Mouse (Mus musculus) liver, embryonic 13.5 days (tissue): ENCODE results near the gene Trappc3. TPM values are rescaled to one million over a fixed set of nuclear protein-coding genes. Genes with fewer than 3 reads are reported as not detected.

Experiments used
- ATAC-seq: fragments of 200-750 bp; cut with Nextera tagmentation; 2 replicates; pipeline ENCODE4 v1.8.0; 2017; ENCODE audit warnings: low read depth, mild to moderate bottlenecking, moderate number of reproducible peaks, moderate library complexity
- DNase-seq: peaks from one replicate; pipeline ENCODE4 v3.0.0; 2022
- H3K27ac ChIP-seq: fragments of 300-500 bp; sonication (generic); 2 replicates; pipeline ENCODE4 v1.5.1; 2015; ENCODE audit warnings: moderate library complexity, mild to moderate bottlenecking, inconsistent platforms
- H3K27me3 ChIP-seq: fragments of 300-500 bp; sonication (generic); 2 replicates; pipeline ENCODE4 v1.6.1; 2015; ENCODE audit warnings: mild to moderate bottlenecking, inconsistent platforms
- H3K36me3 ChIP-seq: fragments of 300-500 bp; sonication (generic); 2 replicates; pipeline ENCODE4 v1.6.1; 2015; ENCODE audit warnings: mild to moderate bottlenecking, inconsistent platforms
- H3K4me1 ChIP-seq: fragments of 300-500 bp; sonication (generic); replicated peaks from 2 replicates; pipeline ENCODE4 v1.6.1; 2015; ENCODE audit warnings: inconsistent platforms
- H3K4me2 ChIP-seq: fragments of 300-500 bp; sonication (generic); 2 replicates; pipeline ENCODE4 v1.6.1; 2015; ENCODE audit warnings: inconsistent platforms, mild to moderate bottlenecking, moderate library complexity
- H3K4me3 ChIP-seq: fragments of 300-500 bp; sonication (generic); replicated peaks from 2 replicates; pipeline ENCODE4 v1.5.1; 2015; ENCODE audit warnings: mild to moderate bottlenecking, inconsistent platforms
- H3K9ac ChIP-seq: fragments of 300-500 bp; sonication (generic); 2 replicates; pipeline ENCODE4 v1.6.1; 2015; ENCODE audit warnings: mild to moderate bottlenecking, inconsistent platforms
- H3K9me3 ChIP-seq: fragments of 300-500 bp; sonication (generic); replicated peaks from 2 replicates; pipeline ENCODE4 v1.6.1; 2016; ENCODE audit warnings: inconsistent platforms
- WGBS: fragments of 180-500 bp; shearing (Covaris S2); methylation state at CpG from one replicate; pipeline ENCODE4 v1.1.7; 2015; ENCODE audit not compliant: insufficient replicate concordance; 5-methylcytosine and 5-hydroxymethylcytosine counted together
- polyA plus RNA-seq: library from polyadenylated mRNA; unstranded; fragments of >200 nt; fragmentation: Nextera tagmentation; extraction: Ambion mirVana; gene quantifications from 2 replicates; pipeline ENCODE4 v1.2.1, GENCODE M21; 2015

The Trappc3 gene
- polyA plus RNA-seq, 1 experiment from 2014 or later, result 41.5 TPM

- no peak for DNase-seq
- Histone ChIP-seq H3K27me3 (peaks cover 25% of the 10 kb centered on the region), H3K4me2 (peak overlapping the region; percentile 15; the same call in 1 of the 2 replicates), H3K4me3 (no peak overlapping the region), H3K4me1 (peaks cover 72% of the 10 kb centered on the region), H3K27ac (peak overlapping the region; percentile 31; the same call in 1 of the 2 replicates), H3K9ac (no peak overlapping the region), H3K36me3 (no peaks in the 10 kb centered on the region), H3K9me3 (no peaks in the 10 kb centered on the region)
- no peak for ATAC-seq
- 79% methylated on average over 17 of the region's 17 CpGs for WGBS
Observed at GRCm38 (mm10) chr4:126252411-126253237, 9.5 kb upstream of the Trappc3 start.

GRCm38 (mm10) chr4:126253637-126254272 is 8.4 kb upstream of the Trappc3 start:
- DNase-seq, result no peak
- no peak for ATAC-seq
- Histone ChIP-seq H3K27ac (no peak overlapping the region), H3K4me3 (0 out of 2 replicates have a peak overlapping the region, but pooled peaks have one; percentile 83), H3K27me3 (peaks cover 32% of the 10 kb centered on the region), H3K4me1 (peaks cover 76% of the 10 kb centered on the region), H3K36me3 (no peaks in the 10 kb centered on the region), H3K4me2 (peak overlapping the region; percentile 98), H3K9ac (0 out of 2 replicates have a peak overlapping the region, but pooled peaks have one; percentile 92), H3K9me3 (no peaks in the 10 kb centered on the region)
- 64% methylated on average over 14 of the region's 14 CpGs for WGBS

GRCm38 (mm10) chr4:126254315-126255112 is 7.6 kb upstream of the Trappc3 start:
- Histone ChIP-seq H3K4me1 (peaks cover 83% of the 10 kb centered on the region), H3K9ac (peak overlapping the region; percentile 92), H3K9me3 (no peaks in the 10 kb centered on the region), H3K4me2 (peak overlapping the region; percentile 98), H3K4me3 (peak overlapping the region; percentile 83), H3K27me3 (peaks cover 40% of the 10 kb centered on the region), H3K27ac (no peak overlapping the region), H3K36me3 (no peaks in the 10 kb centered on the region)
- DNase-seq (no peak), ATAC-seq (no peak)
- WGBS, result 41% methylated on average over 9 of the region's 9 CpGs

GRCm38 (mm10) chr4:126255113-126256001 is 6.8 kb upstream of the Trappc3 start:
- WGBS, result 2% methylated on average over 50 of the region's 50 CpGs
- DNase-seq (peak; percentile 16), ATAC-seq (0 out of 2 replicates have a peak, but pooled peaks have one; percentile 6)
- Histone ChIP-seq H3K9me3 (no peaks in the 10 kb centered on the region), H3K4me1 (peaks cover 89% of the 10 kb centered on the region), H3K36me3 (no peaks in the 10 kb centered on the region), H3K4me3 (peak overlapping the region; percentile 83), H3K4me2 (peak overlapping the region; percentile 98), H3K27me3 (peaks cover 48% of the 10 kb centered on the region), H3K27ac (peak overlapping the region; percentile 79), H3K9ac (peak overlapping the region; percentile 92)

- ATAC-seq, result peak; percentile 81
- Histone ChIP-seq H3K27me3 (peaks cover 49% of the 10 kb centered on the region), H3K9ac (peak within 1 kb of the TSS; percentile 92), H3K27ac (peak within 1 kb of the TSS; percentile 79), H3K4me2 (peak within 1 kb of the TSS; percentile 98), H3K9me3 (no peaks in the 10 kb centered on the region), H3K4me3 (peak within 1 kb of the TSS; percentile 83), H3K4me1 (peaks cover 90% of the 10 kb centered on the region), H3K36me3 (no peaks in the 10 kb centered on the region)
- WGBS, result under 1% methylated on average over 59 of the region's 59 CpGs
- DNase-seq, result peak; percentile 81
Observed at GRCm38 (mm10) chr4:126256131-126256791, 5.9 kb upstream of the Trappc3 start, which contains the start of gene Map7d1. TSS of gene Map7d1 (minus strand) at chr4:126256343.

GRCm38 (mm10) chr4:126256967-126257881 is 4.9 kb upstream of the Trappc3 start:
- H3K36me3 ChIP-seq, result no peaks in the 10 kb centered on the region
- DNase-seq (no peak), ATAC-seq (peak; percentile 11; the same call in 1 of the 2 replicates)
- no peaks in the 10 kb centered on the region for H3K9me3 ChIP-seq
- H3K4me2 ChIP-seq, result peak overlapping the region; percentile 98
- peaks cover 49% of the 10 kb centered on the region for H3K27me3 ChIP-seq
- H3K9ac ChIP-seq, result peak overlapping the region; percentile 92
- H3K4me1 ChIP-seq, result peaks cover 88% of the 10 kb centered on the region
- WGBS, result 13% methylated on average over 26 of the region's 26 CpGs
- H3K27ac ChIP-seq, result peak overlapping the region; percentile 79
- H3K4me3 ChIP-seq, result peak overlapping the region; percentile 83

GRCm38 (mm10) chr4:126259063-126259462 is 3.1 kb upstream of the Trappc3 start:
- H3K4me3 ChIP-seq, result no peak overlapping the region
- peak overlapping the region; percentile 76; the same call in 1 of the 2 replicates for H3K4me2 ChIP-seq
- no peaks in the 10 kb centered on the region for H3K9me3 ChIP-seq
- peak overlapping the region; percentile 81 for H3K27ac ChIP-seq
- ATAC-seq, result no peak
- no peaks in the 10 kb centered on the region for H3K36me3 ChIP-seq
- peaks cover 83% of the 10 kb centered on the region for H3K4me1 ChIP-seq
- no peak for DNase-seq
- peaks cover 49% of the 10 kb centered on the region for H3K27me3 ChIP-seq
- peak overlapping the region; percentile 8; the same call in 1 of the 2 replicates for H3K9ac ChIP-seq
- WGBS, result 21% methylated on average over 3 of the region's 3 CpGs

- no peaks in the 10 kb centered on the region for H3K36me3 ChIP-seq
- peak overlapping the region; percentile 81 for H3K27ac ChIP-seq
- peaks cover 77% of the 10 kb centered on the region for H3K4me1 ChIP-seq
- no peaks in the 10 kb centered on the region for H3K9me3 ChIP-seq
- peak; percentile 47 for DNase-seq
- peak overlapping the region; percentile 42 for H3K4me3 ChIP-seq
- under 1% methylated on average over 15 of the region's 15 CpGs for WGBS
- H3K9ac ChIP-seq, result peak overlapping the region; percentile 65; the same call in 1 of the 2 replicates
- ATAC-seq, result no peak
- H3K27me3 ChIP-seq, result peaks cover 45% of the 10 kb centered on the region
- peak overlapping the region; percentile 76 for H3K4me2 ChIP-seq
Observed at GRCm38 (mm10) chr4:126259523-126260160, 2.5 kb upstream of the Trappc3 start.
